Mouse (Mus musculus): ENCODE results near the gene Galntl6.

- TF ChIP-seq POLR2A (IDR thresholded peaks at IDR 0.05; ENCODE audit: borderline replicate concordance, insufficient read depth, low read length), result no peak
- no peak for TF ChIP-seq CTCF (IDR thresholded peaks at IDR 0.05; ENCODE audit: borderline replicate concordance, insufficient read depth, low read depth, low read length)
Observed at GRCm38 (mm10) chr8:57731666-57732065, 1180.8 kb downstream of the Galntl6 start.

Data from cerebellum, adult 2 months (tissue).